Mouse (Mus musculus) CD4-positive naive resting alpha-beta T cell, adult 76 days (primary cell): ENCODE data around the gene Sfxn3. TPM values are rescaled to one million over a fixed set of nuclear protein-coding genes. Genes with fewer than 3 reads are reported as not detected.

Experiments used
- total RNA-seq: library from RNA; stranded (reverse); gene quantifications from one replicate; pipeline ENCODE4 v1.2.4, GENCODE M21; 2023

The Sfxn3 gene
- 55.4 TPM for total RNA-seq

GRCm38 (mm10) chr19:45047417-45047934 lies at the start of gene Sfxn3:
TSS of gene Sfxn3 (plus strand) at chr19:45047503.

GRCm38 (mm10) chr19:45005444-45005843 lies 41.9 kb upstream of the Sfxn3 start, which contains the start of gene Twnk:
TSS of gene Twnk (plus strand) at chr19:45005663.

DNA sequence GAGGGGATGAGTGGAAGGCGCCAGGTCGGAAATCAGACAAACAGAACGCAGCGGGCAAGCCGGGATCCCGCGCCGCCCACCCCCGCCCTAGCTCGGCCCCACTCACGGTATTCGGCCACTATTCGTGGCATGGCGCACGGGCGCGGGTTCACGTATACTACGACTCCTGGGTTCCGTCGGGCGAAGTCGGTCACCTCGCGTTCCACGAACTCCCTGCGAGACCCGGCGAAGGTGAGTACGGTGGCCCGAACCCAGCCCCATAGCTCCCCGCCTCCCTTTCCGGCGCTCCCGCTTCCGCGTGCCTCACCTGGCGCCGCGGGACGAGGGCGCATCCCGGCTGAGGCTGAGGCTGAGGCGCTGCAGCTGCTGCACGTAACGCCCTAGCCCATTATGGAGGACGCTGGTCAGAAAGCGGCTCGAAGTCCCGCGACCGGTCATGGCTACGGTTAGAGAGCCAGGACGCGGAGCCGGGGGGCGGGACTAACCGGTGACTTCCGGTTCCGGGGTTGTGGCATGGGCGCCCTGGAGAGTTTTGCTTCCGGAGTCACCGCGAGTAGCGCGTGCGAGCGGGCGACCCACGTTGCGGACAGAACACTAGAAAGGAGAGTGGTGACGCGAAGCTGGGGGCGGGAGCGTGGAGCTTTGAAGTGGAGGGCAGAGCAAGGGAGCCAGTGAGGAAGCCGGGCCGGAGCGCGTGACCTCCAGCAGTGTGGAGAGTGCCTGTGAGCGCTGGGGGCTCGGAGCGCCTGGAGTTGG lies 41.2 kb upstream of the Sfxn3 start, which contains the start of gene Mrpl43:
Gene Mrpl43, minus strand, starts transcription at position 486 of the 756 bp plus-strand sequence.

DNA sequence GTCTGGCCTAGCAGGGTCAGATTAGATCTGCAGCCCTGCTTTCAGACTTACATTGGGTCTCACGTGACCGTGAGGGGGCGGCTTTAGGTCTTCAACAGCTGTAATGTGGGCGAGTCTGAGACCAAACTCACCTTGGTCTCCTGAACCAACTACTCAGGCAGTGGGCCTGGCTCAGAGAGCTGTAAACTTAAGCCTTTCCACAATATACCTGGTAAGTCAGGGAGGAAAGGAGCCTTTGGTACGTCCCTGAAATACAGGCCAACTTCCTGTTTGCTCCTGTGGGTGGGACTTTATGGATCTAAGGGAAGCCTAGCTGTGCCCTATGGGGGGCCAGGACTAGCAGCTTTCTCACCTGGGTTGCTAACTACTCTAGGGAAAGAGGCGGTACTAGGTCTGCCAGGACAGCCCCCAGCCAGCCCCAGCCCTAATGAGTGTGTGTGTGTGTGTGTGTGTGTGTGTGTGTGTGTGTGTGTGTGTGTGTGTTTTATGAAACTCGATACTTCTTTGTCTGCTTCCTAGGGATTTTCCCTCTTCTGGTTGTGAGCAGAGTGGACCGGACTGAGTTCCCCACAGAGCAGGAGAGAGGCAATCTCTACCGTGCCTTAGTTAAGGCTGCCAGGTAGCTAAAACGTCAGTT lies 32.9 kb upstream of the Sfxn3 start, which contains the start of gene Lzts2:
Gene Lzts2, plus strand, starts transcription at position 80 of the 637 bp plus-strand sequence.

DNA sequence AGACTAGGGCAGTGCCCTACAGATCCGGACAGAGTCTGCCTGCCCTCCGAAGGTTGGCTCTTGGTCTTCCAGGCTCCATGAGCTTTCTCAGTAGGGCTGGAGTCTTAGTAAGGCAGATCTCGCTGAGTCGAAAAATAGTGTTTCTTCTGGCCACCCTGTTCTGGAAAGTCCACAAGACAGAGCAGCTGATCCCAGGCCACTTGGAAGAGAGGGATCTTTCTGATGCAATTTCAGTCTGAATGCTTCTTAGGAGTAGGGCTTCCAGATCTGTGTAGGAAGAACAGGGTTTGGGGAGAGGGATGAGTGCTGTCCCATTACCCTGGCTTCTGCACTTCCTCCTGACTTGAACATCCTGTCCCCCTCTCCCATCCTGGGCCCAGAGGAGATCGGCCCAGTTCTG lies 1.7 kb upstream of the Sfxn3 start, which contains the start of gene Pdzd7:
Gene Pdzd7, minus strand, starts transcription at position 67 of the 400 bp plus-strand sequence.

GRCm38 (mm10) chr19:45074580-45075322 lies 27.4 kb downstream of the Sfxn3 start, which contains the start of gene Kazald1:
TSS of gene Kazald1 (plus strand) at chr19:45075241.

Other genes starting within 250 kb of the Sfxn3 start
- 40.6 TPM for gene Slf2, start 116.4 kb upstream of the Sfxn3 start, total RNA-seq
- gene Sema4g, start 58.4 kb upstream of the Sfxn3 start, total RNA-seq, result 0.35 TPM
- 9.7 TPM for gene Twnk, start 41.8 kb upstream of the Sfxn3 start, total RNA-seq
- 21.7 TPM for gene Mrpl43, start 41.1 kb upstream of the Sfxn3 start, total RNA-seq
- 2.4 TPM for gene Lzts2, start 33.1 kb upstream of the Sfxn3 start, total RNA-seq
- gene Pdzd7, start 1.8 kb upstream of the Sfxn3 start, total RNA-seq, result not detected
- 0.56 TPM for gene Kazald1, start 27.7 kb downstream of the Sfxn3 start, total RNA-seq
- not detected for gene Tlx1, start 103.2 kb downstream of the Sfxn3 start, total RNA-seq
- not detected for gene Lbx1, start 188.3 kb downstream of the Sfxn3 start, total RNA-seq